Mouse (Mus musculus) bone marrow macrophage, adult 2 months (primary cell): ENCODE measurements around the gene Cobll1.

ENCODE experiments used
- CTCF ChIP-seq: IDR thresholded peaks from 2 replicates; pipeline ENCODE4 v1.5.1; 2012; ENCODE audit warnings: low read depth, mild to moderate bottlenecking, low read length, moderate library complexity
- POLR2A ChIP-seq: IDR thresholded peaks from 2 replicates; pipeline ENCODE4 v1.6.1; 2012; ENCODE audit warnings: mild to moderate bottlenecking, low read depth, low read length, borderline replicate concordance

GRCm38 (mm10) chr2:65182747-65183146 lies 56.5 kb downstream of the Cobll1 start:
- TF ChIP-seq CTCF (no peak), POLR2A (no peak)
